Mouse (Mus musculus): Measurements from ENCODE around the gene Cmtr1.
A peak's percentile ranks its signal among the peaks of the same experiment; 100 is the strongest.
"Not testable (repeated sequence)": the region's sequence is repeated elsewhere in the genome, so short reads cannot be mapped to it uniquely, and the experiment has no call there.

Cmtr1 gene

DNA sequence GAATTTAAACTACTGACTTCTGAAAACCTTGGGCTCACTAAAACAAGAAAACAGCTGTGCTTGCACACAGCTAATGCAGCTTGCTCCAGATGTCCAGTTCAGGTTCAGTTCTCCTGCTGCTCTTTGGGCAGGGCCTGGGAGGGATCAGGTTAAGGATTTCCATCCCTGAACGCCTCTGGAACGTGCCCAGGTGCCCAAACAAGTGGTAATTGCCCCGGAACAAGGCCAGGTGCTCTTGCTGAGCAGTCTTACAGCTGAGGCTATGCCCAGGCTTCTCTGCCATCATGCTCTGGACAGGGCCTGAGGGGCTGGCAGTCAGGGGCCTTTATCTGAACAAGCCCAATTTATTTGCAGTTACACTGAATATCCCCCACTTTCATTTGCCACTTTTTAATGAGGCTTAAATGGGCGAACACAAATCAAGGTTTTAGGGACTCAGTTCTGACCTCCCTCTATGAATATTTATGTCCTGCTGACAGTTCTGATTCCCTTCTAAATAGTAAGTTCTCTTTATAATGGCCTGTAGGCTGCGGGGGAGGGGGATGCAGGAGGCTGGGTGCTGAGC, 46.7 kb downstream of the Cmtr1 start:
- no peak for DNase-seq

DNA sequence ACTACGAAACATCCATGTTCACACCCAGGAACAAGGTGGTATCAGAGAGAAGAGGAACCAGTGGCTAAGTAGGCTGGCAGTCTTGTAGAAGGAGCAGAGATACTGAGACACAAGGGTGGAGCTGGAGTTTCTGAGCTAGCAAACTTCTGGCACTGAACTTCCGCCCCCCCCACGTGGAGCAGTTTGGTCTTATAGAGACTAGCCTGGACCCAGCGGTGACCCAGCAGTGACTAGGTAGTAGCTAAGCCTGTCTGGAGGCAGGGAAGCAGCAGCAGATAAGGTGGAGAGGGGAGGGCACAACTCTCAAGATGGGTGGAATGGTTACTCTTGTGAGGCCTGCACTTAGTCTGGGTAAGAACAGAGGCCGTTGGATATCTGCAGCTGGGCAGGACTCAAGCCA, 48.4 kb downstream of the Cmtr1 start:
- no peak for DNase-seq

DNA sequence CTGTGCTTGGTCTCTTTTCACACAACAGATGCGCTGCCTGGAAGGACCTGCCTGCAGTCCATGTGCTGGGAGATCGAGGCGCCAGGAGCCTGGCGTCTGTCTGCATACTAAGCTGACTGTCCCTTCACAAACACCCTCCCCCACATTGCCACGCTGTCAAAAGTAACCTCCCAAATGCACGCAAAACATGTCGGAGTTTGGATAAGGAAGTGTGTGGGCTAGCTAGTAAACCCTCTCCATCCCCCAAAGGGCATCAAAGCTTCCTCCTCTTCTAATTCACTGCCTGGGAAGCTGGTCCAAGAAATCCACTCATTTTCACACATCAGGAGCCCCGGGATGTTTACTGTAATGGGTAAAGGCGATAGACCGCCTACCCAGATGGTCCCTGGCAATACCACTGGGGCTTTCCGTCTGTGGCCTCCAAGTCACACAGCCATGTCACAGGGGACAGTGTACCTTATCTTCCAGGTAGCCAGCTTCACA, 50.2 kb downstream of the Cmtr1 start:
- no peak for DNase-seq

DNA sequence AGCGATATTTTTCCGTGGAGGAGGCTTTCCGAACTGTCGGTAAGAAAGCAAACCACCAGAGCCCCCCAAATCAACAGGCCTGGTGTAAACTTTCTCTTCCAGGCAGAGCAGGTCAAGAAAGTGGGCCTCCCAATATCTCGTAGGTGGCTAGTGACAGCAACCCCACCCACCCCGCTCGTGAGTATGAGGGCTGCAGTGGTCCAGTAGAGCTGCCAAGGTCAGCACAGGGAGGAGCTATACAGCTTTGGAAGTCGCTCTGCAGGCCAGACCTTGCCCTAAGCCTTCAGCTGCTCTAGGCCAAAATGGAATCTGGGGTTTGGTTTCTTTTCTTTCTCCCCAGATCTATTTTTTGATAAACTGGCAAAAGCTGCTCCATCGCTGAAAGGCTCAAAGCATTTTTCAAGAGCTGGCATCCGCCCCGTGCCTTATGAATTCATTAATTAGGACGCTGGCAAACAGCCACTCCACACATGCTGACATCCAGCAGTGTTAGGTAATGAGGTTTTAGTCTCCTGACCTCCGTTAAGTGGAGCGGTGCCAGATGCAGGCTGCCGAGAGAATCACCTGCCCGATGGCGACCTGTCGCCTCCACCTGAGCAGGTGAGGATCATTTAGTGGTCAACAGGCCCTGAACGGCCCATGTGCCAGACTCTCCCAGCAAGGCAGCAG, 50.8 kb downstream of the Cmtr1 start:
- no peak for DNase-seq

DNA sequence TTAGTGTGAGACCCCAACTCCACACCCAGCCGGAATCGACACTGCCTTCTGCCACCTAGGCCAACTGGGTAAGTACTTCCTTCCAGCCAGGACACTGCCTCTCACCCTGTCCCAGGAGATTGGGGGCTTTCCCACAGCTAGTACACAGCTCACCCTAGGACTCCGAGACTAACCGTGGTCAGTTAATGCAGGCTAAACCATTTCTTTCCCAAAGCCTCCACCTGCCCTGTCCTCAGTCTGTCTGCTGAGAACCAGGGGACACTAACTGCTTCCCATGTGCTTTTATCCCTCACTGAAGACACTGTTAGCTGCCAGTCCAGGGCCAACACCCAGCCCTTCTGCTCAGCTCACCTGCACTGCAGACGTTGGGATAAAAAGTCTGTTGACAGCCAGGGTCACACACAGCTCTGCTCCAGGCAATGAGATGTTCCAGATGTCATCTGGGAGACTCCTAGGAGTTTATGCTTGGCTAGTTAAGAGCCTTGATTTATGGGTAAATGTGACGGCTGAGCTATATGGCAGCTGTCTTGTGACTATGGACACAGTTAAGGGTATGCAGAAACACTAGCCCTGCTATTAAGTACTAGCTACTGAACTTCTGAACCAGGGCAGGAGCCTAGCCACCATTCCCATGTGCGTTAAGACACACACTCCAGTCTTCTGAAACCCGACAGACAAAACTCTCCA, 51.5 kb downstream of the Cmtr1 start:
- no peak for DNase-seq

DNA sequence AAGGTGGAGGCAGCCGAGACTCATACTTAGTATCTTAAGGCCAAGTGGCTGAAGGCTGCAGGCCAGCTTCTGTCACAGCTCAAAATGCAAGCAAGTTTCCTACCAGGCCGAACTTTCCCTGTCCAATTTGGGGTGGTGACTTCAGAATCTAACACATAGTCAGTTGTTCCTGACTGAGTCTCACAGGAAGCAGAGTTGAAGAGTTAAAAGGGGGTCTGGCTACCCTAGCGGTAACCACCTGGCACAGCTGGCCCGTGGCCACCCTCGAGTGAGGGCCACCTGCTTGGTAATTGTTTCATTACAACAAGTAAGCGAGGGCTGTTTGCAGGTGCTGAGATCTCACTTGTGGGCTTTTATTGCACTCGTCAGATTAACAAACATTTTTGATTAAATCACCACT, 52.2 kb downstream of the Cmtr1 start:
- DNase-seq, result no peak

DNA sequence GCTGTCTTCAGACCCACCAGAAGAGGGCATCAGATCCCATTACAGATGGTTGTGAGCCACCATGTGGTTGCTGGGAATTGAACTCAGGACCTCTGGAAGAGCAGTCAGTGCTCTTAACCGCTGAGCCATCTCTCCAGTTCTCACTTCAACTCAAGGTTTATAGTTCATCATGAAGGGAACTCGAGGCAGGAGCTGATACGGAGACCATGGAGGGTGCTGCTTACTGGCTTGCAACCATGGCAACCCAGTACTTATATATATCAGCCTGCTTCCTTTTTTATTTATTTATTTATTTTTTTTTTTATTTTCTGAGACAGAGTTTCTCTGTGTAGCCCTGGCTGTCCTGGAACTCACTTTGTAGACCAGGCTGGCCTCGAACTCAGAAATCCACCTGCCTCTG, 53.3 kb downstream of the Cmtr1 start:
- not testable (repeated sequence) for DNase-seq

DNA sequence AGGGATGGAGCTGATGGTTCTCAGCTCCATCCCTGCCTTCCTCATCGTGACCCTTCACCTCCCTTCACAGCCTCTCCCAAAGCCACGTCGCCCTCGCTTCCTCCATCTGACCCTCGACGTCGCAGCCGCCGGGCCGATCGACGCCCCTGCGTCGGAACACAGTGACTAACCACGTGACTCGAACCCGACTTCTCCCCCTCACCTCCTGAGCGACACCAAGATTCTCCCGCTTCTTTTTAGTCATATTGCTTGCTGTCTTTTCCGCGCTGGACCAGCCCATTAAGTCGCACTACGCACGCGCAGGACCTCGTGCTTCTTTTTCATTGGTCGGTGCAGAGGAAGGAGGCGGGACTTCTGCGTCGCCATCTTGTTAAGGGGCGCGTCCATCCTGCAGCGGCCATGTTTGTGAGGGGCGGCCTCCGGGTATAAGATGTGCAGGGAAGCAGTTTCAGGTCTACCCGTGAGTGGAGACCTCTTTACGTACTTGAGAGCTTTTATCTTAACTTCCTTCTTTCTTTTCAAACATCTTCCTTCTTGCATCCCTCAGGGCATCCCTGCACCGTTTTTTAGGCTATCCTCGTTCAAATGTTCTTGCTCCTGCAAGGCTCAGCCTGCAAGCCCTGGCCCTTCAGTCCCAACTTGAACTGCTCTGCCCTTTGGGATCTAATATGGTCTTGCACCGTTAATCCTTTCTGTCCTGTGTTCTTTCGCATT, 56.5 kb downstream of the Cmtr1 start, which contains the start of gene Ccdc167:
Gene Ccdc167, minus strand, starts transcription at position 313 of the 714 bp plus-strand sequence.
- DNase-seq, result peak; percentile 94

DNA sequence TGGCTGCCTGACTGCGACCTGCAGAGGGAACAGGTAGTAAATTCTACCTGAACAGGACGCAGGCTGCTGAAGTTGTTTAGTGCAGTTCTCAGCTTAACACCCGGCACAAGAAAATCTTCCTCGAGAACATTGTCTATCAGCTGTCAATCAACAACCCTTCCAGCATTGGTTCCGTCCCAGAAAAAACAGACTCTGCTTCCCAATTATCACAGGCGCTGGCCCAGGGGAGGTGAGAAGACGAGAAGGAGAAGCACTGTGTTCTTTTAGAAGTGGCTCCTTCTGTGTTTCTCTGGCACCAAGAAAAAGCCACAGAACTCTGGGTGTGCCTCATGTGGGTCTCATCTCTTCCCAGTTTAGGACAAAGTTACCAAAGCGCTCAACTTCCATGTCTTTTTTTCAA, 58.3 kb downstream of the Cmtr1 start:
- DNase-seq, result no peak

DNA sequence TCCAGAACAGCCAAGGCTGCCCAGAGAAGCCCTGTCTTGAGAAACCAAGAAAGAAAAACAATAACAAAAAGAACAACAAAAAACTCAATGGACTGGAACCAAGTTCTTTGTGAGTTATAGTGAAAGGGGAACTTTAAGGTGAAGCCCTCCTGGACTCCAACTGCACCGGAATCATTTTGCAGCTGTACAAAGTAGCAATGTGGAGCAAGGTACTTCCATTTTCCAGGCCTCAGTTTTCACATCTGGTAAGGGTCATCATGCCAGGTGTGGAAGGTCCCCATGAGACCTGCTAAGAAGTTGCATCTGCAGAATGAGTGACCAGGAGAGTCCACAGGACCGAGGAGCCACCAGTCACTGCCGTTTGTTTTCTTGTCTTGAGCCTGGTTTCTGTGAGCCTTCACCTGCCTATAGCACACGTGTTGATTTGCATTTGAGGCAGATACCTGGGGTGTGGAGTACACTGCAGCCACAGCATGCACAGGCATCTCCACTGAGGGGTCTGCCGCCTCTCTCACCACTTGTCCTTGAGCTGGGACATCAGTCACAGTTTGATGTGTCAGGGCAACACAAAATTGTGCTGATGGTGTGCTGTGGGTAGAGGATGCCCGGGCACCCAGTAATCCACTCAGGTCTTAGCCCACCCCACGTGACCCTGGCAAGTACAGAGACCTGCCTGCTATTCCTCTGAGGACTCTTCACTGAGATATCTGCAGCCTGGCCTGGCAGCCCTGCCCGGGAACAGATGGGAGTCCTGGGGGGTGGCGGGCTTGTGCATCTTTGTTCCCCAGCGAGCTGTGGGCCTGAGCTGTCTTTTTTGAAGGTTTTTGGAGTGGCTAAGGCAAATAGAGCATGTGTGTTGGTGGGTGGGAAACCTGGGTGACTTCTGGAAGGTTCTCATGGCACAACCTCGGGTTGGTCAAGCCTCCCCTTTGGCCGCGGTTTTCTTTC, 59.5 kb downstream of the Cmtr1 start:
- no peak for DNase-seq

DNA sequence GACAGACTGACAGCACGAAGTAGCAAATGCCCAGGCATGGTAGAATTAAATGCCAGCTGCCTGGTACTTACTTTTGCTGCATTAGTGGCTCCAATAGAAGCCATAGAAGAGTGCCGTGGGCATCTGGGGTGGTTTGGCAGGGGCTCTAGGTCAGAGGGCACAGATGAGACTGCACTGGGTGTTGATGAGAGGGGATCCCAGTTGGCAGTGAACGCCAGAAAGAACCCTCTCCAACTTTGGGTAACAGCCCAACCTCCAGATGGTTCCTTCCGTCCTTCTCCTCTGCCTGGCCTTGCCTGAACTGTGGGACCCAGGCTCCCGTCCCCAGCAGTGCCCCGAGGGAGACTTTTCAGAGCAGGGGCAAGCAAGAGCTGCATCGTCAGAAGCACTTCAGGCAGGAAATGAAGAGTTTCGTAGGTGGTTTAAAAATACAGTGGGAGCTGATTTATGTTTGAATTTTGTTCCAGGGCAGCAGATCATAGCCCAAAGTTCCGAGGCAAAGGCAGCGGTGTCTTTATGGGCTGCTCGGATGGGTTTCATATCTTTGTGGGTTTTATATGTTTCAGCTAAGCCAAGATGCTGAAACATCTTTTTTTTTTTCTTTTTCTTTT, 60.5 kb downstream of the Cmtr1 start:
- DNase-seq, result no peak

DNA sequence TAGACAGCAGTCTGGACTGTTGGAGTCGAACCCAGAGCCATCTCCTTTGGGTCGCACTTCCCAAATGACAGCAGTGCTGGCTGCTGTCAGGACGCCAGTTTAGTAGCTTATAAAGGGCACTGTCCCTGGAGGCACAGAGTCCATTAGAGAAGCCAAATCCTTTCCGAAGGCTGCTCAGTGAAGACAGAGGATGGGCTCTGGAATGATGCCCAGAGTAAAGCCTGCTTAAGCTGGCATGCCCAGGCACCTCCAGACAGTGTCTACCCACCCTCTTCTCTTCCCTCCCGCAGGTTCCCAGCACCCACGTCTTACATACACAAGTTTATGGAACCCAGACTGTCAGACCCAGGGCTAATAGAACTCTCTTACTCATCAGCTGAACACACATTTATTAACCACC, 64.2 kb downstream of the Cmtr1 start:
- no peak for DNase-seq

DNA sequence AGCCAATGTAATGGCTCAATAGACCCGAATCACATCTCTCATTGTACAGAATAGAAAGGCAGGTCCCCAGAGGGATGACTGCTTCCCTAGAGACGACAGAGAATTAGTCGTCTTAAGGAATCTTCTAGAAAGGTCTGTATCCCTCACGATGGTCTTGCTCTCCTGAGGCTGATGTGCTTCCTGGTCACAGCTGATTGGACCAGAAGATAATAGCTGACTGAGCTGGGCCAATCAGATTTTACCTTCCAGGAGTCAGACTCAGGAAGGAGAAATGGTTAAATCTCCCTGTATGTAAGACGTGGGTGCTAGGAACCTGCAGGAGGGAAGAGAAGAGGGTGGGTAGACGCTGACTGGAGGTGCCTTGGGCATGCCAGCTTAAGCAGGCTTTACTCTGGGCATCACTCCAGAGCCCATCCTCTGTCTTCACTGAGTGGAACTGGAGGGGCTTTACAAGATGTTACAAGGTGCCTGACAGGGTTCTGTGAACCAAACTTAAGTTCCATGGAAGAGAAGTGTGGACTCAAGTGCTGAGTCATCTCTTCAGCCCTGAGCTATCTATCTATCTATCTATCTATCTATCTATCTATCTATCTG, 64.7 kb downstream of the Cmtr1 start:
- DNase-seq, result no peak

DNA sequence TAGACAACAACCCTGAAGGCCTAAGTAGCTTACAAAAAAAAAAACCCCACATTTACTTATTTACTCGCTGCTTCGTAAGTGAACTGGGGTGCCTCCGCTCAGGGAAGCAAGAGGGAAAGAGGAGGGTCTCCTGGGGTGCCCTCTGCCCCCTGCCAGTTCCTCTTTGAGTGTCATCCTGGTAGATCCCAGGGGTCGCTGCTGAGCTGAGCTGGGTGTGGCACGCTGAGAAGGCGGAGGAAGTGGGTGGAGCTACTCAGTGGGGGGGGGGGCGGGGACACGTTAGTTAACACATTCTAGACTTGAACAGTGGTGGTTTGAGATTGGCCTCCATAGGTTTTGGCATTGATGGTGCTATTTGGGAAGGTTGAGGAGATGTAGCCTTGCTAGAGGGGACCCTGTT, 67.7 kb downstream of the Cmtr1 start:
- DNase-seq, result no peak

DNA sequence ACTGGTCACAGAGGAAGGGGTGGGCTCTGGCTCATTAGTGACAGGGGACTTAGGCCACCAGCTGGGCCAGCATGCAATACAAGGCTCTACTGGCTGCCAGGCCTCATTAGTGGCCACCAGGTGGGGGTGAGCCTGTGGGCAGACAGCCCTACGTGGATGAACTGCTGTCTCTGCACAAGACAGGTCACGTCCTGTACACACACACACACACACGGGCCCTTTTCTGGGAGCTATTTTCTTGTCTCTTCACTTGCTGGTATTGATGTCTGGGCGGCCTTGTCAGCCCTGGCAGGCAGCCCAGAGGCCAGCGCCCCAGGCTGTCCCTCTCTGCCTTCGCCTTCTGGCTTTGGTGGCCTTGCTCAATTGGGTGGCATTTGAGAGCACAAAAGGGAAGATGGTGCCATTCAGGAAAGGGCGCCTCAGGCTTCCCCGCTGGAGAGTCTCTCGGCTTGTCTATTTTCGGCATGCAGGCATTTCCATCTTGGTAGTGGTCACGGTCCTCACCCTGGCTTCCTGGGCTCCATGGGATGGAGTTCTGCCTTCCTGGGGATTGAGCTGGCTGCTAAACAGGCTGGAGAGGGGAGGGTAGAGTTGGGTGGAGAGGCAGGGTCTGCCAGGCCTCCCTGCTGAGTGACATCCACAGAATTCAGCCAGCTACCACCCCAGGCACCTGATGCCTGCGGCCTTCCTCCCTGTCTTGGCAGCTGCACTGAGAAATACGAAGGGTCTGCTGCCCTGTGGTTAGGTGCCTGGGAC, 70.3 kb downstream of the Cmtr1 start:
- no peak for DNase-seq

DNA sequence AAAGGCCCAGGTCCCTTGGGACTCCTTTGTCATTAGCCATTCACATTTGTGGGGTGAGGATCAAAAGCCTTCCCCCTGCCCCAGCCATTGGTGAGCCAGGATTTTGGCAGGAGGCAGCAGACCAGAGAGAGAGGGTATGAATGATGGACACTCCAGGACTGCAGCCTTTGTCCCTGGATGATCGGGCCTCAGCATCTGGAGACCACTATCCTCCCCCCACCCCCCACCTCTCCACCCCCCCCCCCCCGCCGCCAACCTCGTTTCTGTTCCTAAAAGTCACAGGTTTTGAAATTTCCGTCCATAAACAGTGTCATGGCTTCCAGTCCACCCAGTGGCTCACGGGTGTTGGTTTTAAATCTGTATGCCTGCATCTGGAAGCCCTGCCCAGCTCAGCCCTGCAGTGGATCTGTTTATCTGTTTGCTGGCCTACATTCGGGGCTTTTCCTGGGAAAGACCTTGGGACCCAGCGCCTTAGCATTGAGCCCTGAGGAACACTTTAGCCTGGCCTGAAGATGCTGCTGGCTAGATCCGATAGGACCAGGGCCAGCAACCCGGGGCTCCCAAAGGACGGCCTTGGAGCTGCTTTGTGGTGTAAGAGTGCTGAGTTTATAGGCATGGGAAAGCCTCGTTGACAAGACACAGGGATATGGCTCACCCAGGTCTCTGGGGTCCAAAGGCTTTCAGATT, 71.0 kb downstream of the Cmtr1 start:
- no peak for DNase-seq

DNA sequence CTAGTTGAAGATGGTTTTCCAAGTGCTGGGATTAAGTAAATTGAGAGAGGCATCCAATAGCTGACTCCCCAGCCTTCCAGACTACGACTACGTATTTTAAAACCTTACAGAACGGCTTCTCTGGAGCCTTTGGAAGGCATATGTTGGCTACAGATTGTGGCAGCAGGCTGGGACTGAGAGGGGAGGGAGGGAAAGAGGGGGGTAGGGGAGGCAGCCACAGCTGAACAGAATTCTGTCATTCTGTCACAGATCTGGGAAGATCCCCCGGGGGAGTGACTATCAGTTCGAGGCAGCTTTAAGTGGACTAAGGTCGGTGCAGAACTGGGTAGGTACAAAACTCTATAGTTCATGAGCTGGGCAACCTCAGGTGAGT, 71.5 kb downstream of the Cmtr1 start:
- no peak for DNase-seq

DNA sequence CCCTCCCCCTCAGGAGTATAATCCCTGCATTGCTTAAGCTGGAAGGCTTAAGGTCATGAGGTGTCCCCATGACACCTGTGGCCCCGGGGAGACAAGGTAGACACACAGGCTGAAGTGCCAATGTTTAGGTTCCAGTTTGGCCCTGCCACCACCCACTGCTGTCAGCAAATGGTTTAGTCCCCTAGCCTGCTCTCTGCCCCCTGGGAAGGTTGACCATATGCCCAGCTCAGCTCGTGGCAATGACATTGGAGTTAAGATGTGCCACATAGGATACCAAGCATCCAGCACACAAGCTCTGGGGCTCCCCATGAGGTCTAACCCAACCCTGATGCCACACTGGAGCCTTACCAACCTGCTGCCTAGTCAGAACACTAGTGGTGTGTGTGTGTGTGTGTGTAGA, 72.1 kb downstream of the Cmtr1 start:
- no peak for DNase-seq

DNA sequence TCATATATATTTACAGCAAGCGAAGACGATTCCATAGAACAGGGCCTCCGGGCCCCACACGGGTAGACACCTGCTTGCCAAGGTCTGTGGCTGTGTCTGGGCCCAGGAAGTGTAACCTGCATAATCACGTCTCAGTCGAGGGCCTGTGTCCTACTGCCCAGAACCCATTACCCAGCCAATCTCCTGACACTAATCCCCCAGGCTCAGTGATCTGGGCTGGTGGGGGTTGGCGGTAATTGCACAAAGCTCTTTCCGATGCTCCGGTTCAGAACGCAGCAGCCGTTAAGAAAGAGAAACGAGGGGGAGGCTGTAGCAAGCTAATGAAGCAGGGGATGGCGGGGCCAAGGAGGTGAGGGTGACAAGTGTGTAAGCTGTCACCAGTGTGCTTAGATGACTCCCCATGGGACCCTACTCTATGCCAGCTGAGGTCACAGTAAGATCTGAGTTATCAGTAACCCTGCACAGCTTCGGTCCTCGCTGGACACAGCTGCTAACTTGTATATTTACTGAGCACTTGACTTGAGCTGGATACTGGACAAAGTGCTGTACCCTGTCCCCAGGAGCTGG, 76.1 kb downstream of the Cmtr1 start:
- no peak for DNase-seq
